Mouse (Mus musculus): Measurements from ENCODE around the gene Krt7. TPM values are rescaled to one million over a fixed set of nuclear protein-coding genes. Genes with fewer than 3 reads are reported as not detected.

Krt7 gene
- total and polyA plus RNA-seq, 3 experiments: 2.5 to 3.3 (median 3.1) TPM

- H3K9ac ChIP-seq (ENCODE audit: low read depth, low read length): no peak overlapping the region
- TF ChIP-seq CTCF (IDR thresholded peaks at IDR 0.05): no peak
- TF ChIP-seq EP300 (IDR thresholded peaks at IDR 0.05; ENCODE audit: insufficient read depth, low read depth, low read length): no peak
- no peak for TF ChIP-seq POLR2A (IDR thresholded peaks at IDR 0.05; ENCODE audit: insufficient read depth, low read depth, low read length)
Observed at GRCm38 (mm10) chr15:101454774-101455173, 43.9 kb downstream of the Krt7 start.

GRCm38 (mm10) chr15:101455292-101455691 lies 44.4 kb downstream of the Krt7 start:
- H3K27me3 ChIP-seq (ENCODE audit: control insufficient read depth, insufficient read depth, low read length): no peaks in the 10 kb centered on the region
- intact Hi-C loops (cut with DNase I): no loop called here

More at GRCm38 (mm10) chr15:101454774-101455173, 43.9 kb downstream of the Krt7 start:
- Histone ChIP-seq H3K36me3 (ENCODE audit: control insufficient read depth, insufficient read depth, low read length) (no peaks in the 10 kb centered on the region), H3K4me1 (ENCODE audit: control insufficient read depth, insufficient read depth, low read length) (no peaks in the 10 kb centered on the region), H3K79me2 (replicated peaks; ENCODE audit: control insufficient read depth, insufficient read depth, low read length) (no peaks in the 10 kb centered on the region), H3K27me3 (ENCODE audit: control insufficient read depth, insufficient read depth, low read length) (no peaks in the 10 kb centered on the region), H3K4me3 (no peak overlapping the region), H3K27ac (no peak overlapping the region)
- intact Hi-C loops (cut with DNase I): no loop called here
- 83% methylated on average over 8 of the region's 8 CpGs for WGBS
- DNase-seq: no peak

GRCm38 (mm10) chr15:101455891-101456290 lies 45.0 kb downstream of the Krt7 start:
- intact Hi-C loops (cut with DNase I): no loop called here
- Histone ChIP-seq H3K27me3 (ENCODE audit: control insufficient read depth, insufficient read depth, low read length) (no peaks in the 10 kb centered on the region), H3K4me1 (ENCODE audit: control insufficient read depth, insufficient read depth, low read length) (no peaks in the 10 kb centered on the region), H3K79me2 (replicated peaks; ENCODE audit: control insufficient read depth, insufficient read depth, low read length) (no peaks in the 10 kb centered on the region), H3K27ac (no peak overlapping the region), H3K36me3 (ENCODE audit: control insufficient read depth, insufficient read depth, low read length) (no peaks in the 10 kb centered on the region), H3K9ac (ENCODE audit: low read depth, low read length) (no peak overlapping the region), H3K4me3 (no peak overlapping the region)
- 87% methylated on average over 6 of the region's 6 CpGs for WGBS
- TF ChIP-seq POLR2A (IDR thresholded peaks at IDR 0.05; ENCODE audit: insufficient read depth, low read depth, low read length) (no peak), EP300 (IDR thresholded peaks at IDR 0.05; ENCODE audit: insufficient read depth, low read depth, low read length) (no peak), CTCF (IDR thresholded peaks at IDR 0.05) (no peak)
- DNase-seq: no peak

More at GRCm38 (mm10) chr15:101455292-101455691, 44.4 kb downstream of the Krt7 start:
- no peak overlapping the region for H3K9ac ChIP-seq (ENCODE audit: low read depth, low read length)
- H3K79me2 ChIP-seq (replicated peaks; ENCODE audit: control insufficient read depth, insufficient read depth, low read length): no peaks in the 10 kb centered on the region
- no peak overlapping the region for H3K27ac ChIP-seq
- no peak overlapping the region for H3K4me3 ChIP-seq
- H3K4me1 ChIP-seq (ENCODE audit: control insufficient read depth, insufficient read depth, low read length): no peaks in the 10 kb centered on the region
- TF ChIP-seq CTCF (IDR thresholded peaks at IDR 0.05) (no peak), EP300 (IDR thresholded peaks at IDR 0.05; ENCODE audit: insufficient read depth, low read depth, low read length) (no peak), POLR2A (IDR thresholded peaks at IDR 0.05; ENCODE audit: insufficient read depth, low read depth, low read length) (no peak)
- DNase-seq: no peak
- H3K36me3 ChIP-seq (ENCODE audit: control insufficient read depth, insufficient read depth, low read length): no peaks in the 10 kb centered on the region
- WGBS: 68% methylated on average over 2 of the region's 2 CpGs

GRCm38 (mm10) chr15:101458361-101458930 lies 47.6 kb downstream of the Krt7 start:
- no peak overlapping the region for H3K27ac ChIP-seq
- intact Hi-C loops (cut with DNase I): no loop called here
- H3K4me3 ChIP-seq: no peak overlapping the region
- DNase-seq: no peak
- no peak for TF ChIP-seq EP300 (IDR thresholded peaks at IDR 0.05; ENCODE audit: insufficient read depth, low read depth, low read length)
- no peak for TF ChIP-seq CTCF (IDR thresholded peaks at IDR 0.05)
- no peak for TF ChIP-seq POLR2A (IDR thresholded peaks at IDR 0.05; ENCODE audit: insufficient read depth, low read depth, low read length)
- no peaks in the 10 kb centered on the region for H3K79me2 ChIP-seq (replicated peaks; ENCODE audit: control insufficient read depth, insufficient read depth, low read length)
- 59% methylated on average over 16 of the region's 16 CpGs for WGBS
- H3K27me3 ChIP-seq (ENCODE audit: control insufficient read depth, insufficient read depth, low read length): no peaks in the 10 kb centered on the region
- H3K36me3 ChIP-seq (ENCODE audit: control insufficient read depth, insufficient read depth, low read length): no peaks in the 10 kb centered on the region
- H3K9ac ChIP-seq (ENCODE audit: low read depth, low read length): no peak overlapping the region
- no peaks in the 10 kb centered on the region for H3K4me1 ChIP-seq (ENCODE audit: control insufficient read depth, insufficient read depth, low read length)

GRCm38 (mm10) chr15:101459283-101459682 lies 48.4 kb downstream of the Krt7 start:
- intact Hi-C loops (cut with DNase I): no loop called here
- TF ChIP-seq POLR2A (IDR thresholded peaks at IDR 0.05; ENCODE audit: insufficient read depth, low read depth, low read length): no peak
- no peak for TF ChIP-seq EP300 (IDR thresholded peaks at IDR 0.05; ENCODE audit: insufficient read depth, low read depth, low read length)
- TF ChIP-seq CTCF (IDR thresholded peaks at IDR 0.05): no peak
- no peak overlapping the region for H3K9ac ChIP-seq (ENCODE audit: low read depth, low read length)
- no peaks in the 10 kb centered on the region for H3K4me1 ChIP-seq (ENCODE audit: control insufficient read depth, insufficient read depth, low read length)
- H3K27me3 ChIP-seq (ENCODE audit: control insufficient read depth, insufficient read depth, low read length): no peaks in the 10 kb centered on the region
- no peaks in the 10 kb centered on the region for H3K79me2 ChIP-seq (replicated peaks; ENCODE audit: control insufficient read depth, insufficient read depth, low read length)
- no peak overlapping the region for H3K27ac ChIP-seq
- no peak overlapping the region for H3K4me3 ChIP-seq
- H3K36me3 ChIP-seq (ENCODE audit: control insufficient read depth, insufficient read depth, low read length): no peaks in the 10 kb centered on the region
- 80% methylated on average over 14 of the region's 14 CpGs for WGBS
- no peak for DNase-seq

GRCm38 (mm10) chr15:101463651-101464050 lies 52.8 kb downstream of the Krt7 start, which contains the start of gene Krt81:
Gene Krt81 (minus strand): TSS chr15:101463751.
- WGBS: 78% methylated on average over 13 of the region's 13 CpGs
- no peak within 1 kb of the TSS for H3K27ac ChIP-seq
- no peak within 1 kb of the TSS for H3K4me3 ChIP-seq
- intact Hi-C loops (cut with DNase I): no loop called here
- no peaks in the 10 kb centered on the region for H3K36me3 ChIP-seq (ENCODE audit: control insufficient read depth, insufficient read depth, low read length)
- no peaks in the 10 kb centered on the region for H3K27me3 ChIP-seq (ENCODE audit: control insufficient read depth, insufficient read depth, low read length)
- no peaks in the 10 kb centered on the region for H3K79me2 ChIP-seq (replicated peaks; ENCODE audit: control insufficient read depth, insufficient read depth, low read length)
- no peak for DNase-seq
- no peaks in the 10 kb centered on the region for H3K4me1 ChIP-seq (ENCODE audit: control insufficient read depth, insufficient read depth, low read length)
- no peak within 1 kb of the TSS for H3K9ac ChIP-seq (ENCODE audit: low read depth, low read length)
- TF ChIP-seq EP300 (IDR thresholded peaks at IDR 0.05; ENCODE audit: insufficient read depth, low read depth, low read length): no peak
- no peak for TF ChIP-seq CTCF (IDR thresholded peaks at IDR 0.05)
- no peak for TF ChIP-seq POLR2A (IDR thresholded peaks at IDR 0.05; ENCODE audit: insufficient read depth, low read depth, low read length)
